Mouse (Mus musculus) lung, adult 2 months (tissue): ENCODE measurements at regions not wholly inside any gene's neighbourhood (a gene's known extent, or its start where the extent isn't known, plus 50 kb on each side); places are given as distances from the start of the nearest gene placed in this dataset.

Experiments
- CTCF ChIP-seq: fragments of 200-500 bp; IDR thresholded peaks from 2 replicates; pipeline ENCODE4 v1.5.1; 2011; ENCODE audit warnings: mild to moderate bottlenecking, low read length, control low read depth; ENCODE audit not compliant: insufficient read depth
- POLR2A ChIP-seq: fragments of 200-500 bp; IDR thresholded peaks from 2 replicates; pipeline ENCODE4 v1.6.1; 2011; ENCODE audit warnings: low read depth, mild to moderate bottlenecking, control low read depth, low read length, borderline replicate concordance; ENCODE audit errors: extremely low read depth

- no peak for TF ChIP-seq CTCF
- no peak for TF ChIP-seq POLR2A
Measured at GRCm38 (mm10) chr4:94343331-94343730, 213.0 kb upstream of the Gm10306 start.
